Mouse (Mus musculus) liver, embryonic 14.5 days (tissue): ENCODE data around the gene Cby3.

Source experiments
- CTCF ChIP-seq: IDR thresholded peaks from 2 replicates; pipeline ENCODE4 v1.5.1; 2016; ENCODE audit warnings: antibody characterized with exemption, low read depth, control low read depth
- EP300 ChIP-seq: IDR thresholded peaks from 2 replicates; pipeline ENCODE4 v1.6.1; 2016; ENCODE audit warnings: antibody characterized with exemption, low read depth

DNA sequence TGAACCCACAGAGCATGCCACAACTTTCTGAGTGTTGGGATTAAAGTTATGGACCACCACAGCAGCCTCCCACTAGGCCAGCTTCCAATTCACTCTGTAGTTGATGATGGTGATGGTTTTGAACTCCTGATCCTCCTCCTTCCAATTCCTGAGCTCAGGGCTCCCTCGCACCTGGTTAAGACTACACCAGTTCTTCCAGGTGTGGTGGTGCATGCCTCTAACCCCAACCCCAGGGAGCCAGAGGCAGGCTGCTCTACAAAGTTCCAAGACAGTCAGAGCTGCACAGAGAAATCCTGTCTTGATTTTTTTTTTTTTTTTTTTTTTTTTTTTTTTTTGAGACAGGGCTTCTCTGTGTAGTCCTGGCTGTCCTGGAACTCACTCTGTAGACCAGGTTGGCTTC is 19.4 kb downstream of the Cby3 start:
- TF ChIP-seq CTCF (no peak), EP300 (no peak)
